Mouse (Mus musculus): ENCODE measurements around the gene Jaml. TPM values are rescaled to one million over a fixed set of nuclear protein-coding genes. Genes with fewer than 3 reads are reported as not detected.

Jaml gene
- total and polyA plus RNA-seq, 3 experiments, result not detected

- H3K36me3 ChIP-seq (ENCODE audit: control insufficient read depth in 1 of 2, insufficient read depth in 2 of 2, low read length in 2 of 2), result no peaks in the 10 kb centered on the region
- H3K4me1 ChIP-seq (ENCODE audit: control insufficient read depth in 1 of 2, insufficient read depth in 2 of 2, low read length in 2 of 2), result no peaks in the 10 kb centered on the region
- H3K9me3 ChIP-seq (replicated peaks; ENCODE audit: insufficient read depth, low read length), result no peaks in the 10 kb centered on the region
- TF ChIP-seq MYB (IDR thresholded peaks at IDR 0.05; ENCODE audit: low read depth, low read length), result no peak
- TF ChIP-seq MAFK (IDR thresholded peaks at IDR 0.05; ENCODE audit: borderline replicate concordance, low read depth, low read length), result no peak
- no peak for TF ChIP-seq CHD2 (IDR thresholded peaks at IDR 0.05; ENCODE audit: low read length)
- TF ChIP-seq CTCF (IDR thresholded peaks at IDR 0.05 in 2 of 3, conservative IDR thresholded peaks at IDR 0.05 in 1 of 3; ENCODE audit: control insufficient read depth in 1 of 3, insufficient read depth in 1 of 3, low read depth in 2 of 3, low read length in 3 of 3, poor library complexity in 1 of 3, severe bottlenecking in 1 of 3), result no peak
- no peak for TF ChIP-seq MXI1 (IDR thresholded peaks at IDR 0.05; ENCODE audit: low read depth, low read length)
- no peak for TF ChIP-seq TBP (IDR thresholded peaks at IDR 0.05; ENCODE audit: low read depth, low read length)
- TF ChIP-seq ZC3H11A (IDR thresholded peaks at IDR 0.05; ENCODE audit: low read depth, low read length), result no peak
- TF ChIP-seq GABPA (IDR thresholded peaks at IDR 0.05; ENCODE audit: low read depth, low read length), result no peak
- H3K79me2 ChIP-seq (ENCODE audit: control insufficient read depth, insufficient read depth, low read length, poor library complexity), result no peaks in the 10 kb centered on the region
- DNase-seq (ENCODE audit: low read depth, low spot score), result no peak
- no peak overlapping the region for H3K27ac ChIP-seq (ENCODE audit: control insufficient read depth, low read depth, low read length)
- peaks cover 0 to 2% of the 10 kb centered on the region in 2 experiments; a peak in 3 of 4 replicates for H3K27me3 ChIP-seq (ENCODE audit: control insufficient read depth in 1 of 2, insufficient read depth in 2 of 2, low read length in 2 of 2)
- no peak overlapping the region for H3K9ac ChIP-seq (ENCODE audit: control insufficient read depth, low read depth, low read length, poor library complexity, severe bottlenecking)
- no peak overlapping the region for H3K4me3 ChIP-seq (ENCODE audit: control insufficient read depth in 1 of 2, insufficient read depth in 1 of 2, low read depth in 2 of 2, low read length in 2 of 2)
Observed at GRCm38 (mm10) chr9:45142686-45143085, 63.7 kb downstream of the Jaml start.

- Histone ChIP-seq H3K27ac (ENCODE audit: control insufficient read depth, low read depth, low read length) (no peak overlapping the region), H3K79me2 (ENCODE audit: control insufficient read depth, insufficient read depth, low read length, poor library complexity) (no peaks in the 10 kb centered on the region), H3K36me3 (ENCODE audit: control insufficient read depth in 1 of 2, insufficient read depth in 2 of 2, low read length in 2 of 2) (no peaks in the 10 kb centered on the region), H3K4me1 (ENCODE audit: control insufficient read depth in 1 of 2, insufficient read depth in 2 of 2, low read length in 2 of 2) (no peaks in the 10 kb centered on the region), H3K4me3 (ENCODE audit: control insufficient read depth in 1 of 2, insufficient read depth in 1 of 2, low read depth in 2 of 2, low read length in 2 of 2) (no peak overlapping the region), H3K27me3 (ENCODE audit: control insufficient read depth in 1 of 2, insufficient read depth in 2 of 2, low read length in 2 of 2) (peaks cover 14% of the 10 kb centered on the region in 2 experiments), H3K9ac (ENCODE audit: control insufficient read depth, low read depth, low read length, poor library complexity, severe bottlenecking) (no peak overlapping the region), H3K9me3 (replicated peaks; ENCODE audit: insufficient read depth, low read length) (no peaks in the 10 kb centered on the region)
- peak; percentile 13 for DNase-seq (ENCODE audit: low read depth, low spot score)
- TF ChIP-seq NELFE (IDR thresholded peaks at IDR 0.05; ENCODE audit: low read depth, low read length) (no peak), GABPA (IDR thresholded peaks at IDR 0.05; ENCODE audit: low read depth, low read length) (no peak), JUND (IDR thresholded peaks at IDR 0.05; ENCODE audit: low read depth, low read length) (no peak), KAT2A (conservative IDR thresholded peaks at IDR 0.05; ENCODE audit: low read depth, low read length) (no peak), CTCF (IDR thresholded peaks at IDR 0.05 in 2 of 3, conservative IDR thresholded peaks at IDR 0.05 in 1 of 3; ENCODE audit: control insufficient read depth in 1 of 3, insufficient read depth in 1 of 3, low read depth in 2 of 3, low read length in 3 of 3, poor library complexity in 1 of 3, severe bottlenecking in 1 of 3) (no peak), MAFK (IDR thresholded peaks at IDR 0.05; ENCODE audit: borderline replicate concordance, low read depth, low read length) (no peak), CHD1 (IDR thresholded peaks at IDR 0.05; ENCODE audit: low read depth, low read length) (no peak), ELF1 (IDR thresholded peaks at IDR 0.05; ENCODE audit: low read depth, low read length) (no peak), SIN3A (IDR thresholded peaks at IDR 0.05; ENCODE audit: low read length) (no peak), ZNF384 (IDR thresholded peaks at IDR 0.05; ENCODE audit: low read depth, low read length) (no peak), POLR2AphosphoS5 (IDR thresholded peaks at IDR 0.05; ENCODE audit: borderline replicate concordance, low read depth, low read length) (no peak), SMC3 (IDR thresholded peaks at IDR 0.05; ENCODE audit: low read depth, low read length) (no peak), TAL1 (IDR thresholded peaks at IDR 0.05; ENCODE audit: low read length) (no peak)
Observed at GRCm38 (mm10) chr9:45145533-45146266, 66.7 kb downstream of the Jaml start.
